Mouse (Mus musculus): ENCODE measurements around the gene Ciita. TPM values are rescaled to one million over a fixed set of nuclear protein-coding genes. Genes with fewer than 3 reads are reported as not detected.
A peak's percentile ranks its signal among the peaks of the same experiment; 100 is the strongest.

Ciita gene
- polyA plus RNA-seq, 1 experiment from 2014 or later = 0.16 TPM

GRCm38 (mm10) chr16:10528382-10528781 lies 48.5 kb downstream of the Ciita start:
- Histone ChIP-seq H3K27me3 (ENCODE audit: insufficient read depth, poor library complexity, severe bottlenecking) (no peaks in the 10 kb centered on the region), H3K9me3 (no peaks in the 10 kb centered on the region), H3K4me3 (no peak overlapping the region), H3K4me1 (replicated peaks) (no peaks in the 10 kb centered on the region), H3K27ac (no peak overlapping the region), H3K36me3 (peaks cover 25% of the 10 kb centered on the region)
- WGBS = 89% methylated on average over 3 of the region's 3 CpGs
- no peak for DNase-seq (ENCODE audit: low spot score)

- Histone ChIP-seq H3K27ac (no peak overlapping the region), H3K27me3 (ENCODE audit: insufficient read depth, poor library complexity, severe bottlenecking) (no peaks in the 10 kb centered on the region), H3K4me3 (no peak overlapping the region), H3K36me3 (peaks cover 35% of the 10 kb centered on the region), H3K4me1 (replicated peaks) (no peaks in the 10 kb centered on the region), H3K9me3 (no peaks in the 10 kb centered on the region)
- 96% methylated on average over 4 of the region's 4 CpGs for WGBS
- no peak for DNase-seq (ENCODE audit: low spot score)
These were observed 50.3 kb downstream of the Ciita start for GRCm38 (mm10) chr16:10530179-10530578.

GRCm38 (mm10) chr16:10533781-10534180 lies 53.9 kb downstream of the Ciita start:
- Histone ChIP-seq H3K4me1 (replicated peaks) (no peaks in the 10 kb centered on the region), H3K9me3 (no peaks in the 10 kb centered on the region), H3K27ac (no peak overlapping the region), H3K27me3 (ENCODE audit: insufficient read depth, poor library complexity, severe bottlenecking) (no peaks in the 10 kb centered on the region), H3K4me3 (no peak overlapping the region), H3K36me3 (peaks cover 46% of the 10 kb centered on the region)
- 93% methylated on average over 4 of the region's 4 CpGs for WGBS
- DNase-seq (ENCODE audit: low spot score) = no peak

- peaks cover 41% of the 10 kb centered on the region for H3K36me3 ChIP-seq
- H3K27me3 ChIP-seq (ENCODE audit: insufficient read depth, poor library complexity, severe bottlenecking) = no peaks in the 10 kb centered on the region
- no peak overlapping the region for H3K4me3 ChIP-seq
- H3K27ac ChIP-seq = no peak overlapping the region
- no peak for DNase-seq (ENCODE audit: low spot score)
- H3K9me3 ChIP-seq = no peaks in the 10 kb centered on the region
- H3K4me1 ChIP-seq (replicated peaks) = peaks cover 1% of the 10 kb centered on the region
- 92% methylated on average over 7 of the region's 7 CpGs for WGBS
These were observed 54.7 kb downstream of the Ciita start for GRCm38 (mm10) chr16:10534567-10534966.

GRCm38 (mm10) chr16:10536323-10536722 lies 56.5 kb downstream of the Ciita start:
- H3K27me3 ChIP-seq (ENCODE audit: insufficient read depth, poor library complexity, severe bottlenecking) = no peaks in the 10 kb centered on the region
- H3K9me3 ChIP-seq = no peaks in the 10 kb centered on the region
- WGBS = 78% methylated on average over 5 of the region's 5 CpGs
- DNase-seq (ENCODE audit: low spot score) = no peak
- H3K27ac ChIP-seq = no peak overlapping the region
- H3K36me3 ChIP-seq = peaks cover 28% of the 10 kb centered on the region
- H3K4me3 ChIP-seq = no peak overlapping the region
- H3K4me1 ChIP-seq (replicated peaks) = peaks cover 19% of the 10 kb centered on the region

GRCm38 (mm10) chr16:10536961-10537360 lies 57.1 kb downstream of the Ciita start:
- Histone ChIP-seq H3K9me3 (no peaks in the 10 kb centered on the region), H3K27me3 (ENCODE audit: insufficient read depth, poor library complexity, severe bottlenecking) (no peaks in the 10 kb centered on the region), H3K36me3 (peaks cover 22% of the 10 kb centered on the region), H3K4me1 (replicated peaks) (peaks cover 25% of the 10 kb centered on the region), H3K4me3 (no peak overlapping the region), H3K27ac (no peak overlapping the region)
- 89% methylated on average over 3 of the region's 3 CpGs for WGBS
- DNase-seq (ENCODE audit: low spot score) = no peak

GRCm38 (mm10) chr16:10540763-10541597 lies 61.1 kb downstream of the Ciita start:
- no peak for DNase-seq (ENCODE audit: low spot score)
- Histone ChIP-seq H3K9me3 (no peaks in the 10 kb centered on the region), H3K27me3 (ENCODE audit: insufficient read depth, poor library complexity, severe bottlenecking) (no peaks in the 10 kb centered on the region), H3K36me3 (peaks cover 5% of the 10 kb centered on the region), H3K4me1 (replicated peaks) (peaks cover 42% of the 10 kb centered on the region), H3K27ac (0 out of 2 replicates have a peak overlapping the region, but pooled peaks have one; percentile 95), H3K4me3 (peak overlapping the region; percentile 87)
- WGBS = 79% methylated on average over 16 of the region's 16 CpGs

GRCm38 (mm10) chr16:10541598-10541930 lies 61.7 kb downstream of the Ciita start:
- Histone ChIP-seq H3K9me3 (no peaks in the 10 kb centered on the region), H3K4me3 (peak overlapping the region; percentile 87), H3K4me1 (replicated peaks) (peaks cover 48% of the 10 kb centered on the region), H3K27ac (peak overlapping the region; percentile 95; the same call in 1 of the 2 replicates), H3K27me3 (ENCODE audit: insufficient read depth, poor library complexity, severe bottlenecking) (no peaks in the 10 kb centered on the region), H3K36me3 (peaks cover 3% of the 10 kb centered on the region; the same call in 1 of the 2 replicates)
- whole genome bisulfite sequencing = 51% methylated on average over 7 of the region's 7 CpGs
- no peak for DNase-seq (ENCODE audit: low spot score)

- 4% methylated on average over 22 of the region's 22 CpGs for WGBS
- peaks cover 55% of the 10 kb centered on the region for H3K4me1 ChIP-seq (replicated peaks)
- DNase-seq (ENCODE audit: low spot score) = no peak
These were observed 62.4 kb downstream of the Ciita start for GRCm38 (mm10) chr16:10542266-10542665.

GRCm38 (mm10) chr16:10542698-10543365 lies 63.0 kb downstream of the Ciita start, which contains the start of gene Dexi:
Gene Dexi, minus strand, starts transcription at chr16:10543054.
- no peaks in the 10 kb centered on the region for H3K9me3 ChIP-seq
- H3K4me1 ChIP-seq (replicated peaks) = peaks cover 59% of the 10 kb centered on the region
- peak within 1 kb of the TSS; percentile 87 for H3K4me3 ChIP-seq
- no peaks in the 10 kb centered on the region for H3K27me3 ChIP-seq (ENCODE audit: insufficient read depth, poor library complexity, severe bottlenecking)
- peak within 1 kb of the TSS; percentile 95 for H3K27ac ChIP-seq
- DNase-seq (ENCODE audit: low spot score) = peak; percentile 94
- H3K36me3 ChIP-seq = peaks cover 3% of the 10 kb centered on the region; the same call in 1 of the 2 replicates
- WGBS = under 1% methylated on average over 61 of the region's 61 CpGs

More at GRCm38 (mm10) chr16:10542266-10542665, 62.4 kb downstream of the Ciita start:
- Histone ChIP-seq H3K27ac (peak overlapping the region; percentile 95), H3K27me3 (ENCODE audit: insufficient read depth, poor library complexity, severe bottlenecking) (no peaks in the 10 kb centered on the region), H3K4me3 (peak overlapping the region; percentile 87), H3K36me3 (peaks cover 3% of the 10 kb centered on the region; the same call in 1 of the 2 replicates), H3K9me3 (no peaks in the 10 kb centered on the region)

- peaks cover 52% of the 10 kb centered on the region for H3K4me1 ChIP-seq (replicated peaks)
- DNase-seq (ENCODE audit: low spot score) = peak; percentile 96
- H3K27me3 ChIP-seq (ENCODE audit: insufficient read depth, poor library complexity, severe bottlenecking) = no peaks in the 10 kb centered on the region
- H3K4me3 ChIP-seq = peak within 1 kb of the TSS; percentile 95
- peak within 1 kb of the TSS; percentile 84 for H3K27ac ChIP-seq
- no peaks in the 10 kb centered on the region for H3K36me3 ChIP-seq
- no peaks in the 10 kb centered on the region for H3K9me3 ChIP-seq
- WGBS = under 1% methylated on average over 58 of the region's 58 CpGs
These were observed 65.2 kb downstream of the Ciita start, which contains the start of gene Clec16a for GRCm38 (mm10) chr16:10544995-10545622. Gene Clec16a, plus strand, starts transcription at chr16:10545339.

- H3K27ac ChIP-seq = no peak overlapping the region
- DNase-seq (ENCODE audit: low spot score) = no peak
- 71% methylated on average over 3 of the region's 3 CpGs for WGBS
- H3K4me3 ChIP-seq = no peak overlapping the region
- no peaks in the 10 kb centered on the region for H3K27me3 ChIP-seq (ENCODE audit: insufficient read depth, poor library complexity, severe bottlenecking)
- H3K9me3 ChIP-seq = no peaks in the 10 kb centered on the region
- peaks cover 35% of the 10 kb centered on the region for H3K4me1 ChIP-seq (replicated peaks)
- no peaks in the 10 kb centered on the region for H3K36me3 ChIP-seq
These were observed 67.0 kb downstream of the Ciita start for GRCm38 (mm10) chr16:10546865-10547264.

Measured in hindbrain, embryonic 10.5 days (tissue).